Mouse (Mus musculus) small intestine, adult 2 months (tissue): ENCODE data around the gene Fzr1. TPM values are rescaled to one million over a fixed set of nuclear protein-coding genes. Genes with fewer than 3 reads are reported as not detected.

Experiments used
- H3K27ac ChIP-seq: fragments of 200-500 bp; 2 replicates; pipeline ENCODE4 v1.5.1; 2012; ENCODE audit warnings: low read depth, low read length, control low read depth, inconsistent platforms; ENCODE audit not compliant: insufficient read depth
- H3K27me3 ChIP-seq: fragments of 200-500 bp; 2 replicates; pipeline ENCODE4 v1.6.1; 2012; ENCODE audit warnings: mild to moderate bottlenecking, moderate library complexity, low read length, inconsistent platforms; ENCODE audit not compliant: control insufficient read depth, insufficient read depth
- H3K36me3 ChIP-seq: fragments of 200-500 bp; 2 replicates; pipeline ENCODE4 v1.6.1; 2012; ENCODE audit warnings: mild to moderate bottlenecking, low read length, control low read depth, inconsistent platforms; ENCODE audit not compliant: control insufficient read depth, insufficient read depth
- H3K4me1 ChIP-seq: fragments of 200-500 bp; 2 replicates; pipeline ENCODE4 v1.6.1; 2012; ENCODE audit warnings: low read length, inconsistent platforms, mixed read lengths; ENCODE audit not compliant: control insufficient read depth, insufficient read depth, insufficient read length
- H3K4me3 ChIP-seq: fragments of 200-500 bp; 2 replicates; pipeline ENCODE4 v1.5.1; 2012; ENCODE audit warnings: low read depth, mild to moderate bottlenecking, control low read depth, inconsistent platforms, low read length, moderate library complexity
- CTCF ChIP-seq: fragments of 200-500 bp; IDR thresholded peaks from 2 replicates; pipeline ENCODE4 v1.5.1; 2012; ENCODE audit warnings: low read depth, mild to moderate bottlenecking, control low read depth, inconsistent platforms, low read length, moderate library complexity, mixed read lengths; ENCODE audit not compliant: insufficient replicate concordance, insufficient read length; ENCODE audit errors: extremely low read depth
- POLR2A ChIP-seq: fragments of 200-500 bp; IDR thresholded peaks from 2 replicates; pipeline ENCODE4 v1.6.1; 2012; ENCODE audit warnings: low read depth, mild to moderate bottlenecking, control low read depth, inconsistent platforms, low read length, moderate library complexity
- WGBS: fragments of 180-500 bp; shearing (Covaris S2); methylation state at CpG from one replicate; pipeline ENCODE4 v1.1.7; 2018; 5-methylcytosine and 5-hydroxymethylcytosine counted together
- polyA plus RNA-seq: library from polyadenylated mRNA; depleted of rRNA; stranded (reverse); fragments of >200 nt; gene quantifications from 2 replicates; pipeline ENCODE4 v1.2.3, GENCODE M21; 2012

The Fzr1 gene
- polyA plus RNA-seq, 1 experiment: 132 TPM

GRCm38 (mm10) chr10:81360721-81361120 is 17.6 kb downstream of the Fzr1 start:
- WGBS: 74% methylated on average over 8 of the region's 8 CpGs
- no peaks in the 10 kb centered on the region for H3K36me3 ChIP-seq
- no peak for TF ChIP-seq CTCF
- no peak for TF ChIP-seq POLR2A
- peaks cover 52% of the 10 kb centered on the region for H3K4me1 ChIP-seq
- H3K27ac ChIP-seq: no peak overlapping the region
- no peak overlapping the region for H3K4me3 ChIP-seq
- H3K27me3 ChIP-seq: no peaks in the 10 kb centered on the region

- no peaks in the 10 kb centered on the region for H3K27me3 ChIP-seq
- no peak overlapping the region for H3K27ac ChIP-seq
- WGBS: 63% methylated on average over 1 of the region's 1 CpGs
- TF ChIP-seq POLR2A (no peak), CTCF (no peak)
- H3K4me1 ChIP-seq: peaks cover 35% of the 10 kb centered on the region
- H3K36me3 ChIP-seq: no peaks in the 10 kb centered on the region
- H3K4me3 ChIP-seq: no peak overlapping the region
Measured at GRCm38 (mm10) chr10:81358841-81359240, 19.5 kb downstream of the Fzr1 start.

- Histone ChIP-seq H3K27me3 (no peaks in the 10 kb centered on the region), H3K4me3 (peak overlapping the region; percentile 77), H3K36me3 (no peaks in the 10 kb centered on the region), H3K4me1 (peaks cover 29% of the 10 kb centered on the region), H3K27ac (no peak overlapping the region)
- 37% methylated on average over 4 of the region's 4 CpGs for whole genome bisulfite sequencing
- TF ChIP-seq POLR2A (no peak), CTCF (no peak)
Measured at GRCm38 (mm10) chr10:81358209-81358608, 20.1 kb downstream of the Fzr1 start.

- H3K27me3 ChIP-seq: no peaks in the 10 kb centered on the region
- peaks cover 19% of the 10 kb centered on the region for H3K4me1 ChIP-seq
- H3K36me3 ChIP-seq: no peaks in the 10 kb centered on the region
- WGBS: 1% methylated on average over 79 of the region's 79 CpGs
- no peak within 1 kb of the TSS for H3K27ac ChIP-seq
- H3K4me3 ChIP-seq: peak within 1 kb of the TSS; percentile 77
- TF ChIP-seq POLR2A (no peak; the same call in 1 of the 2 replicates), CTCF (no peak)
Measured at GRCm38 (mm10) chr10:81356991-81357844, 21.1 kb downstream of the Fzr1 start, which contains the start of gene Mfsd12. TSS of gene Mfsd12 (plus strand) at chr10:81357491.

- Histone ChIP-seq H3K4me1 (peaks cover 23% of the 10 kb centered on the region), H3K27me3 (no peaks in the 10 kb centered on the region), H3K4me3 (peak overlapping the region; percentile 77; the same call in 1 of the 2 replicates), H3K36me3 (no peaks in the 10 kb centered on the region), H3K27ac (no peak overlapping the region)
- WGBS: 30% methylated on average over 12 of the region's 12 CpGs
- no peak for TF ChIP-seq POLR2A
- no peak for TF ChIP-seq CTCF
Measured at GRCm38 (mm10) chr10:81356352-81356990, 21.8 kb downstream of the Fzr1 start.

GRCm38 (mm10) chr10:81355533-81355932 is 22.8 kb downstream of the Fzr1 start:
- Histone ChIP-seq H3K27ac (no peak overlapping the region), H3K27me3 (no peaks in the 10 kb centered on the region), H3K36me3 (no peaks in the 10 kb centered on the region), H3K4me1 (peaks cover 23% of the 10 kb centered on the region; the same call in 1 of the 2 replicates), H3K4me3 (no peak overlapping the region)
- TF ChIP-seq POLR2A (no peak), CTCF (no peak)
- 85% methylated on average over 4 of the region's 4 CpGs for WGBS
